Mouse (Mus musculus): ENCODE measurements around the gene Hist2h2ac.

- no peak for TF ChIP-seq CTCF (IDR thresholded peaks at IDR 0.05; ENCODE audit: low read depth)
- no peak for TF ChIP-seq EP300 (IDR thresholded peaks at IDR 0.05; ENCODE audit: low read depth)
Measured at GRCm38 (mm10) chr3:96230910-96231757, 10.5 kb upstream of the Hist2h2ac start.

All from heart, postnatal 0 days (tissue).